Mouse (Mus musculus) T-cell, adult 2 months (primary cell): ENCODE data around the gene Dqx1.

Source experiments
- DNase-seq: peaks from one replicate; pipeline ENCODE4 v3.0.0; 2022; ENCODE audit warnings: low spot score

Gene Dqx1

GRCm38 (mm10) chr6:83033249-83034185, 24.1 kb upstream of the Dqx1 start, which contains the start of the genes Dok1 and Loxl3:
Gene Dok1, minus strand, starts transcription at chr6:83033471.
Gene Loxl3, plus strand, starts transcription at chr6:83034173.
- DNase-seq = peak; percentile 58

DNA sequence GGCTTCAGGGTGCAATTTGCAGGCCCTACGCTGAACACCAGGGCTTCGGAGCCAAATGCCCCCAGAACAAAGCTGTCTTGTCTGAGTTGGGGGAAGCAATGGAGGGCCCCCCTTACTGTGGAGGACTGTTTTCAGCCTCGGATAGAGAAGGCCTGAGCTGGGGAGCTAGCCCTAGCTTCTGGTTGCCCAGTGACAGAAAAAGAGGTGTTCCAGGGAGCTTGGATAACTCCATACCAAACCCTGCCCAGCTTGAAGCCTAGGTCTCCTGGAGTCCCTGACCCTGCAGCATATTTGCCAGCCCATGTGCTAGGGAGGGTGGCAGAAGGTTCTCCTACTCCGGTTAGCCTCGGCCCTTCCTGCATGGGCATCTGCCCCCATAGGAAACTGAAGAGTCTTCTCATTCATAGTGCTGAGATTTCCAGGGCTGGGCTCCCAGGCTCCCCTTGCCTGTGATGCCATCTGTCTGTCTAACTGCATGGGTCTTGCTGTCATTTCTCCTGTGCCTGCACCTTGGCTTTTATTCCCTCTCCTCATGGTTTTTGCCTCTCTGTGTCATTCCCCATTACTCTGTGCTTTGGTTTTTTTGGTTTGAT, 23.1 kb upstream of the Dqx1 start:
- no peak for DNase-seq

- no peak for DNase-seq
Measured at GRCm38 (mm10) chr6:83037188-83037587, 20.5 kb upstream of the Dqx1 start.

DNA sequence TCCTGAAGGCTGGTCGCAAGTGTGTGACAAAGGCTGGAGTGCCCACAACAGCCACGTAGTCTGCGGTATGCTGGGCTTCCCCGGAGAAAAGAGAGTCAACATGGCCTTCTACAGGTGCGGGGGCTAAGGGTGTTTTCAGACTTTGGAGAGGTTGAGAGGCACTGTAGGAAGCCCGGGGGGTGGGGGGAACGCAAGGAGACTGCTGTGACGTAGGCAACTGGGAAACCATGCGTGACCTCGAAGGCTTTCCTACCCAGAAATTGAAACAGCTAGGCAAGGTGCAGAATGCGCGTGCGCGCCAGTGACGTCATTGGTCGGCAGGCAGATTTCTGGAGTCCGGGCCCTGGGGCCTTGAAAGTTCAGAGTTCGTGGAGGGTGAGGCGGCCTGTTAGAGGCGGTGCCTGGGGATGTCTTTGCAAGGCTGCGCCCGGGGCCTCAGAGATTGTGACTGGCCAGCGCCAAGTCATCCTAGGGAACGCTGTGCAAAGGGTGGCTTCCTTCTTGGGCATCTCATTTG, 19.1 kb upstream of the Dqx1 start:
- peak; percentile 87 for DNase-seq

GRCm38 (mm10) chr6:83040601-83041000, 17.0 kb upstream of the Dqx1 start:
- no peak for DNase-seq

GRCm38 (mm10) chr6:83043561-83043960, 14.1 kb upstream of the Dqx1 start:
- DNase-seq = no peak

DNA sequence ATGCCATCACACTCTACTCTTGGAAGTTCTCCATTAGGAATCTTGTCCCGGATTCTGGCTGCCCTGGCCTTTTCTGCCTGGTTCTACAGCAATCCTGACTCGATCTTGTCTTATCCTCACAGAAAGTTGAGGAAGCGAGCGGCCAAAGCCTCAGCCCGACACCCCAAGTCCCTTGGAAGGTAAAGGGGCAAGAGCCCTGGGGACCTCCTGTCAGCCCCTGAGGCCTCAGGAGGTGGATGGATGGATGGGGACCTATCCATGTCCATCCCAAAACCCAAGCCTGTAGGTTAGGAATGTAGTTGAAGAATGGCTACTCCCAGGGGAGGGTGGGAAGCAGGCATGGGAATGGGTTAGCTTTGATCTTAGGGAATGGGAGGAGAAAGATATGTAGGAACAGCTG, 13.7 kb upstream of the Dqx1 start:
- DNase-seq = no peak

DNA sequence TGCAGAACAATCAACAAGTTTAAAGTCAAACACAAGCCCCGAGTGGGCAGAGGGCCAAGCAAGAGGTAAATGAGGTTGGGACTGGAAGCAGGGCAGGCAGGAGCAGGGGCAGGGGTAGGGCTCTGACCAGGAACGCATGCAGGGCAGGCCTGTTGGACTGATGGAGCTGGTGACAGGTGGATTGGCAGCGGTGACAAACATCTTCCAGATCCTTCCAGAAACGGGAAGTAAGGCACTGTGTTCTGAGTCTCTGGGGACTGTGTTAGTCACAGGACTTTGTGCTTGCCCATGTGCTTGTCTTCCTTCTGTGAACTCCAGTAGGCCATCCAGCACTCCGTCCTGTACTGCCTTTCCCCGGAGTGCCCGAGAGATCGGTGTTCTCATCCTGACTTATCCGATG, 12.9 kb upstream of the Dqx1 start:
- no peak for DNase-seq

GRCm38 (mm10) chr6:83049367-83049766, 8.3 kb upstream of the Dqx1 start:
- no peak for DNase-seq

DNA sequence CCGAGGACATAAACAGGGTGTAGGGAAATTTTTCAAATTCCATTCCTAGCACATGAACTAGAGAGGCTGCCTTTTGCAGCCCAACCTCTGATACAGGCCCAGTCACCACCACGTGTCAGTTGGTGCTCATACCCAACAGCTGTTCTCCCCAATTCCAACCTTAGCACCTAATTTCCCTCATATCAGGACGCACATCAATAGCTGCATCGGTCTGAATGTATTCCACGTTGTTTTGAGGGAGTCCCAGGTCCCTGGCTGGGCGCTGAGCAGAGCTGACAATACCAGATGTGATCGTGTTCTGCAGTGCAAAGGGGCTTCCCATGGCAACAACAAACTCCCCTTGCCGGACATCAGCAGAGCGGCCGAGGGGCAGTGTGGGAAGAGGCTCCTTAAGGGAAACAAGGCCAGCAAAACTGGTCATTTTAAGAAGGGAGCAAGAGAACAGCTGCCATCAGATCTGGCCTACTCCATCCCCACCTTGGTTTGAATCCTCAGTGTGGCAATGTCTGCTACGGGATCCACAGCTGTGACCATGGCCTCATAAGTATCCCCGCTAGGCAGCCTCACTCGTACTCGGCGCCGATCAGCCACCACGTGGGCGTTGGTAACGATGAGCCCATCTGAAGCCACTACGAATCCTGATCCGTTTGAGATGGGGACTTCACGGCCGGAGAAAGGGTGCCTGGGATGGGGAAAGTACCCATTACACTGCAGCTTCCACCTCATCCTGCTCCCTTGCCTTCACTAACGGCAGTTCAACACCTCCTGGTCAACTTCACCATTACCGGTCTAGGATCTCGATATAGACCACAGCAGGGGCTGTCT, 4.3 kb upstream of the Dqx1 start:
- peak; percentile 36 for DNase-seq

- peak; percentile 97 for DNase-seq
Measured at GRCm38 (mm10) chr6:83054074-83054851, 3.4 kb upstream of the Dqx1 start, which contains the start of gene Aup1. Gene Aup1, plus strand, starts transcription at chr6:83054521.

- no peak for DNase-seq
Measured at GRCm38 (mm10) chr6:83054871-83055431, 2.7 kb upstream of the Dqx1 start, which contains the start of gene Htra2. Gene Htra2, minus strand, starts transcription at chr6:83055273.

GRCm38 (mm10) chr6:83058725-83059124, 1.1 kb downstream of the Dqx1 start:
- no peak for DNase-seq

- DNase-seq = peak; percentile 43
Measured at GRCm38 (mm10) chr6:83065995-83066394, 8.4 kb downstream of the Dqx1 start.

- DNase-seq = no peak
Measured at GRCm38 (mm10) chr6:83066441-83066840, 8.8 kb downstream of the Dqx1 start.

DNA sequence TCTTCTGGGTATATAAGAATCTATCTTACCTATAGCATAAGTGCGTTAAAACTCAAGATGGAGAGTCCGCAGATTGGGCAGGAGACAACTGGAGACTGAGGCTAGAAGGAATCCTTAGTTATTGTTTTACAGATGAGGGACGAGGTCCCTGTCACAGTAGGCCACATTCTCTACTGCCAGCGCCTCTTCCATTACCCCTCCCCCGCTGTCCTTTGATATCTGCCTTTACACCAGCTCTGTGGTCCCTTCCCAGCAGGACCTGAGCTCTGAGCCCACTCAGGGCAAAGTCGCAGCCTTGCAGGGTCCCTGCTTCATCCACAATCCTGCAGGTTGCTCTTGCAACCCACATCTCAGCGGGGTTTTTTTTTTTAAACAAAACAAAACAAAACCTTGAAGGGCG, 10.6 kb downstream of the Dqx1 start:
- no peak for DNase-seq

DNA sequence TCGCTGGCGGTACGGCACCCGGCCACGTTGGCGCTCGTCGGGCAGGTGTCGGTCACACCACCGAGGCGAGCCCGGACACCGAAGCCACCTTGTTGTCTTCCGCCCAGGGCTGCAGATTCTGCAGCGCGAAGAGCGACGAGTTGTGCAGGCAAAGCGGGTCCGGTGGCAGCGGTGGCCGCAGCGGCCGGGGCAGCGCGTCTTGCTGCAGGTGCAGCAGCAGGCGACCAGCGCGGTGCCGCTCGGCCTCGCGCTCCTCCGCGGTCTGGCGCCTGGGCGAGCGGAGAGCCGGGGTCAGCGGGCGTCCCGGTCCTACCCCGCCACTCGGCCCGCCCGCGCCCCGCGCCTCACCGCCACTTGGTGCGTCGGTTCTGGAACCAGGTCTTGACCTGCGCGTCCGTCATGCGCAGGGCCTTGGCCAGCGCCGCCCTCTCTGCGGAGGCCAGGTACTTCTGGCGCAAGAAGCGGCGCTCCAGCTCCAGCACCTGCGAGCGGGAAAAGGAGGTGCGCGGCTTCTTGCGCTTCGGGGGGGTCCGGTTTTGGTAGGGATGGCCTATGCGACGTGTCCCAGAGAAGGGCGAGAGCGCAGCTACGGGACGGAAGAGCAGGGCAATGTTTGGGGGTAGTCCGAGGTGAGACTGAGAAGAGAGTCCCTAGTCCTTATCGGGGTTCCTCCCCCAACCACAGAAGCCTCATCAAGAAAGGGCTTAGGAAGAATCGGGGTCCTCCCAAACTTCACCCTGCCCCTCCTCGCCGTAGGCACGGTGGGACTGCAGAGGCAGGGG, 11.3 kb downstream of the Dqx1 start:
- DNase-seq = no peak

DNA sequence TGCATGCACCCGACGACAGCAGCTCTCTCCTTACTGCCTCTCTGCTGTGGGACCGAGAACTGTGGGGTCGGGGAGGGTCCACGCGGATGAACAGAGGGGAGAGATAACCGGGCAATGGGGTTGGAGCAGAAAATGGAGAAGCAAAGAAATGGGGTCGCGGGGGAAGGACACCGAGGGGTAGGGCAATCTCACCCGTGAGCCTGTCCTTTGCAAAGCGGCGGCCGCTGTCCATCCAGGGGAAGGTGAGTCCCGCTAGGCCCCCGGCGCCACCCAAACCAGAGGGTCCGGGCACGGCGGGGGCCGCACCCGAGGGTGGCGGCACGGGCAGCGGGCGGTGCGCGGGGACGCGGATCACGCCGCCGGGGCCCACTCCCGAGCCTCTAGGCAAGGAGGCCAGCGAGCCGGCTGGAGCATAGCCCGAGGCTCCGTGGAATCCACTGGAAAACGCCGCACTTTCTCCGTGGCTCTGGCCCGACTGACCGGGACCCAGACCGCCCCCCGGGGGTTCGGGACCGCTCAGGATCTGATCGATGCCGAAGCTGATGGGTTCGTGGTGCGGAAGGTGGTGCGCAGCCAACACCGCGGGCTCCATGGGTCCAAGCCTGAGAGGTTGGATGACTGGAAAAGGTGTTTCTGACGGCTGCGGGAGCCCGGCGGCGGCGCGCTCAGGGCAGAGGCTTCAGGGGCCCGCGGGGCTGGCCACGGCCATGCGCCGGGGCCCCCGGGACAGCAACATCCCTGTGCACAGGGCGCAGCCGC, 12.0 kb downstream of the Dqx1 start:
- no peak for DNase-seq

GRCm38 (mm10) chr6:83070247-83070310, 12.4 kb downstream of the Dqx1 start, which contains the start of gene Tlx2:
Gene Tlx2, minus strand, starts transcription at chr6:83070293.
- no peak for DNase-seq
